Mouse (Mus musculus): Measurements from ENCODE around the gene Ift88. TPM values are rescaled to one million over a fixed set of nuclear protein-coding genes. Genes with fewer than 3 reads are reported as not detected.

Ift88 gene
- total RNA-seq, 2 experiments from 2014 or later = 3.7 to 5.1 TPM

- DNase-seq (ENCODE audit: low spot score) = peak; percentile 56
Measured at GRCm38 (mm10) chr14:57529086-57529785, 105.4 kb downstream of the Ift88 start.

GRCm38 (mm10) chr14:57529786-57530515, 106.1 kb downstream of the Ift88 start:
- intact Hi-C loops (cut with DNase I) = no loop called here
- DNase-seq (ENCODE audit: low spot score) = no peak

More at GRCm38 (mm10) chr14:57529086-57529785, 105.4 kb downstream of the Ift88 start:
- intact Hi-C loops (cut with DNase I) = no loop called here

GRCm38 (mm10) chr14:57532577-57532976, 108.7 kb downstream of the Ift88 start:
- no peak for DNase-seq (ENCODE audit: low spot score)
- intact Hi-C loops (cut with DNase I) = no loop called here

GRCm38 (mm10) chr14:57533214-57533613, 109.4 kb downstream of the Ift88 start:
- no peak for DNase-seq (ENCODE audit: low spot score)
- intact Hi-C loops (cut with DNase I) = no loop called here

- DNase-seq (ENCODE audit: low spot score) = no peak
- intact Hi-C loops (cut with DNase I) = loop anchor here (2.0 kb wide), 1 partner anchor 85 kb away; no protein-coding TSS in a partner anchor
Measured at GRCm38 (mm10) chr14:57533841-57534240, 110.0 kb downstream of the Ift88 start.

GRCm38 (mm10) chr14:57534346-57534745, 110.5 kb downstream of the Ift88 start:
- DNase-seq (ENCODE audit: low spot score) = no peak
- intact Hi-C loops (cut with DNase I) = loop anchor here (2.0 kb wide), 1 partner anchor 84 kb away; no protein-coding TSS in a partner anchor

- DNase-seq (ENCODE audit: low spot score) = peak; percentile 76
- intact Hi-C loops (cut with DNase I) = loop anchor here (2.0 to 5.0 kb wide), 2 partner anchors 37 to 84 kb away; partner anchors contain the start of gene Eef1akmt1
Measured at GRCm38 (mm10) chr14:57534961-57535360, 111.1 kb downstream of the Ift88 start.

GRCm38 (mm10) chr14:57535646-57536045, 111.8 kb downstream of the Ift88 start:
- intact Hi-C loops (cut with DNase I) = loop anchor here (2.0 to 5.0 kb wide), 2 partner anchors 37 to 83 kb away; partner anchors contain the start of gene Eef1akmt1
- DNase-seq (ENCODE audit: low spot score) = no peak

- intact Hi-C loops (cut with DNase I) = loop anchor here (5.0 kb wide), 1 partner anchor 35 kb away; the partner anchor contains the start of gene Eef1akmt1
- DNase-seq (ENCODE audit: low spot score) = no peak
Measured at GRCm38 (mm10) chr14:57536820-57537219, 113.0 kb downstream of the Ift88 start.

- intact Hi-C loops (cut with DNase I) = loop anchor here (5.0 kb wide), 1 partner anchor 35 kb away; the partner anchor contains the start of gene Eef1akmt1
- DNase-seq (ENCODE audit: low spot score) = no peak
Measured at GRCm38 (mm10) chr14:57537261-57538015, 113.6 kb downstream of the Ift88 start.

- intact Hi-C loops (cut with DNase I) = no loop called here
- DNase-seq (ENCODE audit: low spot score) = no peak
Measured at GRCm38 (mm10) chr14:57540683-57541082, 116.8 kb downstream of the Ift88 start.

GRCm38 (mm10) chr14:57542231-57542630, 118.4 kb downstream of the Ift88 start:
- no peak for DNase-seq (ENCODE audit: low spot score)

GRCm38 (mm10) chr14:57543420-57544039, 119.7 kb downstream of the Ift88 start:
- intact Hi-C loops (cut with DNase I) = no loop called here
- no peak for DNase-seq (ENCODE audit: low spot score)

More at GRCm38 (mm10) chr14:57542231-57542630, 118.4 kb downstream of the Ift88 start:
- intact Hi-C loops (cut with DNase I) = no loop called here

GRCm38 (mm10) chr14:57545526-57545925, 121.7 kb downstream of the Ift88 start:
- no peak for DNase-seq (ENCODE audit: low spot score)
- intact Hi-C loops (cut with DNase I) = no loop called here

GRCm38 (mm10) chr14:57546131-57546530, 122.3 kb downstream of the Ift88 start:
- intact Hi-C loops (cut with DNase I) = no loop called here
- DNase-seq (ENCODE audit: low spot score) = no peak

GRCm38 (mm10) chr14:57546557-57547021, 122.7 kb downstream of the Ift88 start:
- intact Hi-C loops (cut with DNase I) = no loop called here
- DNase-seq (ENCODE audit: low spot score) = no peak

GRCm38 (mm10) chr14:57547062-57547461, 123.2 kb downstream of the Ift88 start:
- DNase-seq (ENCODE audit: low spot score) = no peak
- intact Hi-C loops (cut with DNase I) = no loop called here

GRCm38 (mm10) chr14:57552945-57553344, 129.1 kb downstream of the Ift88 start:
- intact Hi-C loops (cut with DNase I) = no loop called here
- DNase-seq (ENCODE audit: low spot score) = no peak

- no peak for DNase-seq (ENCODE audit: low spot score)
- intact Hi-C loops (cut with DNase I) = no loop called here
Measured at GRCm38 (mm10) chr14:57554434-57554833, 130.6 kb downstream of the Ift88 start.
